22 mouse cellular contexts compared by ENCODE assay signal in genomic region chr2:49067886-49068285, GRCm38 (mm10).
A peak's percentile ranks its signal among the peaks of the same experiment; 100 is the strongest.
DNase-seq lines count a peak whose midpoint lies in the region; ATAC-seq and TF ChIP-seq lines count a peak whose summit lies in the region.
"Had no signal": no experiment of that assay in that cellular context is flagged by ENCODE, and none has a peak within 500 bp of the region (broad histone marks: within the 10 kb centered on the region; RNA-seq: fewer than 3 reads in every experiment).

No protein-coding gene starts in this region.

- no peak overlapping the region for H3K9ac ChIP-seq in heart, adult 2 months (ENCODE audit: low read depth, low read length)
- H3K9ac ChIP-seq: embryonic facial prominence, embryonic 15.5 days; forebrain, embryonic 15.5 days; heart, embryonic 12.5 days; hindbrain, embryonic 12.5 days had no signal

- peaks cover 3% of the 10 kb centered on the region for H3K4me1 ChIP-seq in G1E (ENCODE audit: insufficient read depth, low read depth, low read length)
- no peaks in the 10 kb centered on the region; the same call in 1 of the 2 replicates for H3K4me1 ChIP-seq in heart, adult 2 months (ENCODE audit: control insufficient read depth, insufficient read depth, low read length)
- H3K4me1 ChIP-seq: embryonic facial prominence, embryonic 15.5 days; forebrain, embryonic 10.5 days; forebrain, embryonic 15.5 days; heart, embryonic 12.5 days; hindbrain, embryonic 12.5 days had no signal

- ATAC-seq in G1E (ENCODE audit: extremely low read depth, insufficient number of reproducible peaks, low FRiP score, poor library complexity, severe bottlenecking) = peak; percentile 40; the same call in 1 of the 2 replicates
- peak; percentile 73 for ATAC-seq in granulocyte monocyte progenitor cell, adult 5-6 weeks (replicated peaks; ENCODE audit: poor library complexity, severe bottlenecking)
- peak; percentile 48; the same call in 1 of the 2 replicates for ATAC-seq in neutrophil, adult 5-6 weeks (ENCODE audit: extremely low read depth, insufficient number of reproducible peaks, low FRiP score, poor library complexity, severe bottlenecking)
- ATAC-seq: forebrain, embryonic 15.5 days; hindbrain, embryonic 16.5 days; inflammation-experienced regulatory T-cells, adult 6 months had no signal

- H3K79me2 ChIP-seq in heart, adult 2 months (replicated peaks; ENCODE audit: control insufficient read depth, insufficient read depth, low read length) = 0 out of 2 replicates have a peak, but pooled peaks cover 2% of the 10 kb centered on the region

- H3K27me3 ChIP-seq in G1E (ENCODE audit: insufficient read depth, low read length) = no peaks in the 10 kb centered on the region
- H3K27me3 ChIP-seq in heart, adult 2 months (ENCODE audit: control insufficient read depth, insufficient read depth, low read length) = no peaks in the 10 kb centered on the region
- H3K27me3 ChIP-seq: embryonic facial prominence, embryonic 15.5 days; forebrain, embryonic 15.5 days; heart, embryonic 12.5 days; hindbrain, embryonic 12.5 days had no signal

- TF ChIP-seq CTCF in G1E (IDR thresholded peaks at IDR 0.05; ENCODE audit: low read depth, low read length) = no peak
- TF ChIP-seq CTCF in heart, adult 2 months (IDR thresholded peaks at IDR 0.05) = no peak

- H3K27ac ChIP-seq in heart, adult 2 months = no peak overlapping the region
- H3K27ac ChIP-seq: embryonic facial prominence, embryonic 15.5 days; forebrain, embryonic 10.5 days; forebrain, embryonic 15.5 days; hindbrain, embryonic 12.5 days had no signal

- no peak overlapping the region for H3K4me3 ChIP-seq in G1E (ENCODE audit: low read depth, low read length)
- H3K4me3 ChIP-seq in heart, adult 2 months = no peak overlapping the region
- H3K4me3 ChIP-seq: embryonic facial prominence, embryonic 15.5 days; erythroblast, embryonic 14.5 days; forebrain, embryonic 10.5 days; forebrain, embryonic 15.5 days; heart, embryonic 12.5 days; hindbrain, embryonic 12.5 days had no signal

- no peak for TF ChIP-seq POLR2A in heart, adult 2 months (IDR thresholded peaks at IDR 0.05; ENCODE audit: insufficient read depth, low read depth, low read length)

- intact Hi-C loops in heart, adult 2 months (cut with DNase I) = no loop called here

- peak; percentile 2 for DNase-seq in G1E (ENCODE audit: low spot score)
- no peak for DNase-seq in lung, adult 18-20 months
- DNase-seq in heart, adult 2 months = no peak
- DNase-seq in embryo, embryonic 10 days (ENCODE audit: low spot score) = no peak
- DNase-seq: adrenal gland, postnatal 14 days; cerebellum, adult 11-12 months; cerebellum, adult 9-10 months; cerebellum, postnatal 36 days; embryo, embryonic 11 days; gastrocnemius, postnatal 10 days; heart, postnatal 36 days; kidney, adult 11 months had no signal

- H3K36me3 ChIP-seq in G1E (replicated peaks) = no peaks in the 10 kb centered on the region
- no peaks in the 10 kb centered on the region for H3K36me3 ChIP-seq in heart, adult 2 months (ENCODE audit: control insufficient read depth, insufficient read depth, low read length)
- H3K36me3 ChIP-seq: embryonic facial prominence, embryonic 15.5 days; forebrain, embryonic 10.5 days; forebrain, embryonic 15.5 days; heart, embryonic 12.5 days; hindbrain, embryonic 12.5 days had no signal

- H3K9me3 ChIP-seq in G1E (replicated peaks) = no peaks in the 10 kb centered on the region
- H3K9me3 ChIP-seq: embryonic facial prominence, embryonic 15.5 days; forebrain, embryonic 10.5 days; forebrain, embryonic 15.5 days; heart, embryonic 12.5 days; hindbrain, embryonic 12.5 days had no signal

- no peak for TF ChIP-seq EP300 in heart, adult 2 months (IDR thresholded peaks at IDR 0.05; ENCODE audit: insufficient read depth, low read depth, low read length)
